ENCODE assay signal across 8 mouse cellular contexts in genomic region chr2:118546104-118546797, GRCm38 (mm10). TPM values are rescaled to one million over a fixed set of nuclear protein-coding genes. Genes with fewer than 3 reads are reported as not detected.
DNase-seq lines count a peak whose midpoint lies in the region; ATAC-seq and TF ChIP-seq lines count a peak whose summit lies in the region.

No protein-coding gene starts in this region.

- TF ChIP-seq CTCF in CH12.LX (conservative IDR thresholded peaks at IDR 0.05 in 1 of 2, IDR thresholded peaks at IDR 0.05 in 1 of 2; ENCODE audit: low read depth in 2 of 2, low read length in 2 of 2): no peak

- 40% methylated on average over 5 of the region's 5 CpGs for WGBS in heart, embryonic 11.5 days (ENCODE audit: insufficient replicate concordance)
- 35% methylated on average over 5 of the region's 5 CpGs for WGBS in hindbrain, embryonic 12.5 days
- WGBS in midbrain, embryonic 13.5 days: 23% methylated on average over 5 of the region's 5 CpGs

- peaks cover 66% of the 10 kb centered on the region for H3K4me1 ChIP-seq in heart, embryonic 11.5 days (ENCODE audit: control insufficient read depth, insufficient read depth, low read length)
- H3K4me1 ChIP-seq in CH12.LX (ENCODE audit: control insufficient read depth in 1 of 2, insufficient read depth in 2 of 2): peaks cover 35 to 78% of the 10 kb centered on the region in 2 experiments
- H3K4me1 ChIP-seq in hindbrain, embryonic 12.5 days: peaks cover 68% of the 10 kb centered on the region
- peaks cover 61% of the 10 kb centered on the region for H3K4me1 ChIP-seq in midbrain, embryonic 13.5 days (replicated peaks)

- in situ Hi-C loops in CH12.LX (cut with MboI; ENCODE audit: low pct_ligation_motif_present, low pct_unique_long_range_greater_than_20kb, low sequenced_read_pairs): no loop called here

- peak overlapping the region; percentile 90 for H3K27ac ChIP-seq in heart, embryonic 11.5 days (ENCODE audit: low read depth, low read length)
- peak overlapping the region; percentile 85 for H3K27ac ChIP-seq in CH12.LX (ENCODE audit: insufficient read depth, low read depth)
- peak overlapping the region; percentile 83 for H3K27ac ChIP-seq in hindbrain, embryonic 12.5 days
- no peak overlapping the region; the same call in 1 of the 2 replicates for H3K27ac ChIP-seq in midbrain, embryonic 13.5 days

- H3K4me2 ChIP-seq in heart, embryonic 11.5 days: peak overlapping the region; percentile 16
- peak overlapping the region; percentile 95 for H3K4me2 ChIP-seq in CH12.LX (ENCODE audit: insufficient read depth, low read depth, poor library complexity, severe bottlenecking)
- H3K4me2 ChIP-seq in hindbrain, embryonic 12.5 days (replicated peaks): peak overlapping the region; percentile 90
- peak overlapping the region; percentile 16 for H3K4me2 ChIP-seq in midbrain, embryonic 13.5 days (replicated peaks)

- DNase-seq in heart, postnatal 4 days: no peak
- DNase-seq in CH12.LX (ENCODE audit: extremely low read depth): no peak
- no peak for DNase-seq in retina, embryonic 14.5 days (ENCODE audit: low spot score)
- no peak for DNase-seq in cerebellum, adult 11-12 months
- no peak for DNase-seq in cerebellum, adult 9-11 months

- H3K36me3 ChIP-seq in heart, embryonic 11.5 days (ENCODE audit: control insufficient read depth, insufficient read depth, low read length): no peaks in the 10 kb centered on the region
- H3K36me3 ChIP-seq in CH12.LX (replicated peaks in 1 of 2; ENCODE audit: control insufficient read depth in 1 of 2, insufficient read depth in 1 of 2, low read length in 1 of 2): no peaks in the 10 kb centered on the region
- no peaks in the 10 kb centered on the region for H3K36me3 ChIP-seq in hindbrain, embryonic 12.5 days
- no peaks in the 10 kb centered on the region for H3K36me3 ChIP-seq in midbrain, embryonic 13.5 days

- H3K27me3 ChIP-seq in heart, embryonic 11.5 days (ENCODE audit: control insufficient read depth, insufficient read depth, low read length): no peaks in the 10 kb centered on the region
- no peaks in the 10 kb centered on the region for H3K27me3 ChIP-seq in CH12.LX (replicated peaks)
- H3K27me3 ChIP-seq in hindbrain, embryonic 12.5 days: peaks cover 7% of the 10 kb centered on the region
- peaks cover 27% of the 10 kb centered on the region for H3K27me3 ChIP-seq in midbrain, embryonic 13.5 days

- dilution Hi-C loops in CH12.LX (cut with MboI; ENCODE audit: extremely low pct_ligation_motif_present, extremely low pct_unique_long_range_greater_than_20kb, low sequenced_read_pairs): no loop called here

- H3K9ac ChIP-seq in heart, embryonic 11.5 days (ENCODE audit: low read depth, low read length): peak overlapping the region; percentile 56
- peak overlapping the region; percentile 64 for H3K9ac ChIP-seq in CH12.LX (ENCODE audit: insufficient read depth, low read depth)
- 0 out of 2 replicates have a peak overlapping the region, but pooled peaks have one; percentile 9 for H3K9ac ChIP-seq in hindbrain, embryonic 12.5 days
- H3K9ac ChIP-seq in midbrain, embryonic 13.5 days (replicated peaks): 0 out of 2 replicates have a peak overlapping the region, but pooled peaks have one; percentile 5

- no peak for ATAC-seq in heart, embryonic 11.5 days (replicated peaks; ENCODE audit: insufficient number of reproducible peaks, low FRiP score, low TSS enrichment)
- no peak for ATAC-seq in hindbrain, embryonic 12.5 days (ENCODE audit: low FRiP score)
- ATAC-seq in midbrain, embryonic 13.5 days: no peak

- H3K9me3 ChIP-seq in heart, embryonic 11.5 days (replicated peaks; ENCODE audit: control insufficient read depth, low read length): no peaks in the 10 kb centered on the region
- peaks cover under 1% of the 10 kb centered on the region for H3K9me3 ChIP-seq in CH12.LX (replicated peaks; ENCODE audit: low read length)
- H3K9me3 ChIP-seq in hindbrain, embryonic 12.5 days (replicated peaks): no peaks in the 10 kb centered on the region
- H3K9me3 ChIP-seq in midbrain, embryonic 13.5 days: no peaks in the 10 kb centered on the region

- peak; percentile 43; the same call in 1 of the 2 replicates for TF ChIP-seq EP300 in CH12.LX (IDR thresholded peaks at IDR 0.05; ENCODE audit: low read length)

- TF ChIP-seq RAD21 in CH12.LX (IDR thresholded peaks at IDR 0.05; ENCODE audit: low read depth, low read length): no peak

- no peak overlapping the region for H3K4me3 ChIP-seq in heart, embryonic 11.5 days (ENCODE audit: low read depth, low read length)
- peak overlapping the region; percentile 8 to 33 (median 30) for H3K4me3 ChIP-seq in CH12.LX (replicated peaks in 1 of 3; ENCODE audit: low read depth in 2 of 3, low read length in 2 of 3, poor library complexity in 1 of 3)
- H3K4me3 ChIP-seq in hindbrain, embryonic 12.5 days: no peak overlapping the region
- H3K4me3 ChIP-seq in midbrain, embryonic 13.5 days (replicated peaks): no peak overlapping the region

- TF ChIP-seq POLR2A in CH12.LX (IDR thresholded peaks at IDR 0.05; ENCODE audit: low read depth, low read length): no peak; the same call in 1 of the 2 replicates

- H3K79me2 ChIP-seq in CH12.LX (replicated peaks; ENCODE audit: control insufficient read depth, extremely low read depth, insufficient read depth, poor library complexity, severe bottlenecking): no peaks in the 10 kb centered on the region

TF ChIP-seq in CH12.LX, 34 proteins besides CTCF, POLR2A, EP300 and RAD21 (continues in another document):
- TF ChIP-seq KAT2A (IDR thresholded peaks at IDR 0.05; ENCODE audit: insufficient replicate concordance, low read length): no peak
- no peak for TF ChIP-seq ZNF384 (IDR thresholded peaks at IDR 0.05; ENCODE audit: low read depth, low read length)
- no peak for TF ChIP-seq USF1 (IDR thresholded peaks at IDR 0.05; ENCODE audit: low read depth, low read length)
- TF ChIP-seq E2F4 (IDR thresholded peaks at IDR 0.05; ENCODE audit: insufficient replicate concordance, low read depth, low read length): no peak
- TF ChIP-seq SIN3A (IDR thresholded peaks at IDR 0.05; ENCODE audit: low read length): no peak; the same call in 1 of the 2 replicates
- TF ChIP-seq UBTF (IDR thresholded peaks at IDR 0.05; ENCODE audit: low read depth, low read length): no peak
- TF ChIP-seq PAX5 (IDR thresholded peaks at IDR 0.05; ENCODE audit: low read length): no peak
- TF ChIP-seq USF2 (conservative IDR thresholded peaks at IDR 0.05; ENCODE audit: low read depth, low read length): no peak
- peak; percentile 21 for TF ChIP-seq ETS1 (conservative IDR thresholded peaks at IDR 0.05; ENCODE audit: low read depth, low read length)
- TF ChIP-seq MXI1 (IDR thresholded peaks at IDR 0.05; ENCODE audit: low read depth, low read length): no peak
- no peak for TF ChIP-seq NRF1 (IDR thresholded peaks at IDR 0.05; ENCODE audit: low read depth, low read length)
- TF ChIP-seq IRF4 (IDR thresholded peaks at IDR 0.05; ENCODE audit: low read depth, low read length): peak; percentile 46; the same call in 1 of the 2 replicates
- TF ChIP-seq CHD1 (IDR thresholded peaks at IDR 0.05; ENCODE audit: low read depth, low read length): no peak
- TF ChIP-seq CHD2 (IDR thresholded peaks at IDR 0.05; ENCODE audit: low read length): no peak
- 0 out of 2 replicates have a peak, but pooled peaks have one; percentile 32 for TF ChIP-seq BHLHE40 (IDR thresholded peaks at IDR 0.05; ENCODE audit: low read depth, low read length)
- no peak for TF ChIP-seq TCF12 (IDR thresholded peaks at IDR 0.05; ENCODE audit: low read depth, low read length)
- TF ChIP-seq JUN (IDR thresholded peaks at IDR 0.05; ENCODE audit: insufficient read depth, low read depth, low read length): no peak
- no peak for TF ChIP-seq ZMIZ1 (IDR thresholded peaks at IDR 0.05; ENCODE audit: low read depth, low read length)
- no peak for TF ChIP-seq HCFC1 (IDR thresholded peaks at IDR 0.05; ENCODE audit: low read depth, low read length)
- TF ChIP-seq GABPA (IDR thresholded peaks at IDR 0.05; ENCODE audit: insufficient replicate concordance, low read depth, low read length): no peak
- TF ChIP-seq MYC (IDR thresholded peaks at IDR 0.05; ENCODE audit: low read depth, low read length): no peak
- TF ChIP-seq NELFE (IDR thresholded peaks at IDR 0.05; ENCODE audit: low read depth, low read length): no peak
- TF ChIP-seq RCOR1 (conservative IDR thresholded peaks at IDR 0.05; ENCODE audit: low read depth, low read length): no peak
- no peak for TF ChIP-seq POLR2AphosphoS2 (IDR thresholded peaks at IDR 0.05; ENCODE audit: low read depth, low read length)
- no peak for TF ChIP-seq ELF1 (IDR thresholded peaks at IDR 0.05; ENCODE audit: low read depth, low read length)
- TF ChIP-seq ZKSCAN1 (IDR thresholded peaks at IDR 0.05; ENCODE audit: borderline replicate concordance, low read depth, low read length): no peak
- TF ChIP-seq MEF2A (IDR thresholded peaks at IDR 0.05; ENCODE audit: borderline replicate concordance, low read depth, low read length): no peak
- TF ChIP-seq SMC3 (IDR thresholded peaks at IDR 0.05; ENCODE audit: low read depth, low read length): no peak
- no peak for TF ChIP-seq MAZ (IDR thresholded peaks at IDR 0.05; ENCODE audit: low read depth, low read length)
- peak; percentile 86 for TF ChIP-seq TBP (conservative IDR thresholded peaks at IDR 0.05; ENCODE audit: low read depth, low read length)
- no peak for TF ChIP-seq MAFK (IDR thresholded peaks at IDR 0.05; ENCODE audit: insufficient replicate concordance, low read length)
- no peak for TF ChIP-seq ZC3H11A (IDR thresholded peaks at IDR 0.05; ENCODE audit: low read depth, low read length)

RNA-seq across cellular contexts. Expression of gene Bmf, which starts 3.2 kb away (rescaled TPM):
- polyA plus RNA-seq in heart, embryonic 11.5 days (2014; fragmentation: Nextera tagmentation; extraction: Ambion mirVana): 2.6 and 3.7 TPM in 2 replicates
- total RNA-seq in heart, postnatal 4 days (2021): 1 to 10 TPM; 4.2 to 7.6 TPM
- total RNA-seq in CH12.LX (2012; rRNA removed) (3.4 and 5.6 TPM in 2 replicates), CH12.LX (2014; rRNA removed) (2.6 and 2.8 TPM in 2 replicates)
- 1.1 and 1.4 TPM in 2 replicates for polyA plus RNA-seq in CH12.LX (2012; ENCODE audit: insufficient read length, low read depth)
- 5.4 and 6.2 TPM in 2 replicates for polyA plus RNA-seq in hindbrain, embryonic 12.5 days (2016; fragmentation: Nextera tagmentation; extraction: Ambion mirVana)
- polyA plus RNA-seq in midbrain, embryonic 13.5 days (2015; fragmentation: Nextera tagmentation; extraction: Ambion mirVana): 4.0 and 4.7 TPM in 2 replicates

RNA-seq across cellular contexts. Expression of gene Bub1b, which starts 51.8 kb away (rescaled TPM):
- 67.3 and 83.3 TPM in 2 replicates for polyA plus RNA-seq in heart, embryonic 11.5 days (2014; fragmentation: Nextera tagmentation; extraction: Ambion mirVana)
- total RNA-seq in heart, postnatal 4 days (2021): 10 to 100 TPM; 39.5 to 50.3 TPM
- 91.5 and 98.3 TPM in 2 replicates for total RNA-seq in CH12.LX (2012; rRNA removed)
- total RNA-seq in CH12.LX (2014; rRNA removed): 113 and 118 TPM in 2 replicates
- 99.3 and 113 TPM in 2 replicates for polyA plus RNA-seq in CH12.LX (2012; ENCODE audit: insufficient read length, low read depth)
- 63.2 and 65.8 TPM in 2 replicates for polyA plus RNA-seq in hindbrain, embryonic 12.5 days (2016; fragmentation: Nextera tagmentation; extraction: Ambion mirVana)
- polyA plus RNA-seq in midbrain, embryonic 13.5 days (2015; fragmentation: Nextera tagmentation; extraction: Ambion mirVana): 37.4 and 38.0 TPM in 2 replicates

Comparison
In these comparisons a context has a peak if more than half of its experiments do, and no peak if none do; other contexts are left out.
1. H3K4me2 ChIP-seq: peak in every context shown above with its lines; median percentile 95 in CH12.LX; 90 in hindbrain, embryonic 12.5 days; 16 in heart, embryonic 11.5 days; 16 in midbrain, embryonic 13.5 days.
2. H3K4me3 ChIP-seq: peak in CH12.LX (3 of 3); none in heart, embryonic 11.5 days (single experiment), hindbrain, embryonic 12.5 days (single experiment) and midbrain, embryonic 13.5 days (single experiment).
3. H3K9ac ChIP-seq: peak in every context shown above with its lines; median percentile 64 in CH12.LX; 56 in heart, embryonic 11.5 days; 9 in hindbrain, embryonic 12.5 days; 5 in midbrain, embryonic 13.5 days.